Mouse (Mus musculus): ENCODE measurements around the gene Gm10135. TPM values are rescaled to one million over a fixed set of nuclear protein-coding genes. Genes with fewer than 3 reads are reported as not detected.

Gene Gm10135
- total RNA-seq (2023; ENCODE audit: inconsistent age): not detected in 4 replicates

GRCm38 (mm10) chr5:72974602-72975001, at the start of gene Gm10135:
Gm10135 (minus strand) TSS chr5:72974702.

GRCm38 (mm10) chr5:73006784-73007581, 32.5 kb upstream of the Gm10135 start, which contains the start of gene Slc10a4:
Slc10a4 (plus strand) TSS chr5:73006883.

Other genes starting within 250 kb of the Gm10135 start
- gene Txk, start 221.9 kb downstream of the Gm10135 start, total RNA-seq (2023; ENCODE audit: inconsistent age): 3.7 to 4.6 TPM (median 4.0 TPM) in 4 replicates
- gene Tec, start 106.2 kb downstream of the Gm10135 start, total RNA-seq (2023; ENCODE audit: inconsistent age): 102 to 117 TPM (median 114 TPM) in 4 replicates
- gene Slain2, start 60.4 kb downstream of the Gm10135 start, total RNA-seq (2023; ENCODE audit: inconsistent age): 57.5 to 70.2 TPM (median 61.8 TPM) in 4 replicates
- 0.38 TPM in 1 of 4 replicates, not detected in the others for gene Slc10a4, start 32.2 kb upstream of the Gm10135 start, total RNA-seq (2023; ENCODE audit: inconsistent age)

All from B cell, adult (primary cell).